Mouse (Mus musculus) cerebellum, postnatal 4 days (tissue): ENCODE measurements at regions not wholly inside any gene's neighbourhood (a gene's known extent, or its start where the extent isn't known, plus 50 kb on each side); places are given as distances from the start of the nearest gene placed in this dataset.

Experiments used
- DNase-seq, 2 experiments: peaks; one replicate each; pipeline ENCODE4 v3.0.0; 2022; ENCODE audit warnings: low spot score in 2 of 2, mixed read lengths in 1 of 2

DNA sequence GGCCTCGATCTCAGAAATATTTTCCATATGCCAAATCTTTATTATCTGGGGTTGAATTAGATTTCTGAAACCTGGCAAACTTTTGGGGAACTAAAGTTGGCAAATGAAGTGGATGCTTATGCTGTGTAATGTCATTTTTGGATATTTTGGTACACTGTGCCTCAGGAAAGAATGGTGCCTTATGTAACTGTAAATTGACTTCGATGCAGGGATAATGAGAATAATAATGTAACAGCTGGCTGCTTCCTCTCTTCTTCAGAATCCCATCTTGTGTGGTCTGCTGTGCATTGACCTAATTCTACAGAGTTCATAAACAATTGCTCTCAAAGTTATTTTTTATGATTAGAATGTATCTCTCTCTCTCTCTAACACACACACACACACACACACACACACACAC lies 545.6 kb downstream of the Tfap2b start:
- DNase-seq: no peak

DNA sequence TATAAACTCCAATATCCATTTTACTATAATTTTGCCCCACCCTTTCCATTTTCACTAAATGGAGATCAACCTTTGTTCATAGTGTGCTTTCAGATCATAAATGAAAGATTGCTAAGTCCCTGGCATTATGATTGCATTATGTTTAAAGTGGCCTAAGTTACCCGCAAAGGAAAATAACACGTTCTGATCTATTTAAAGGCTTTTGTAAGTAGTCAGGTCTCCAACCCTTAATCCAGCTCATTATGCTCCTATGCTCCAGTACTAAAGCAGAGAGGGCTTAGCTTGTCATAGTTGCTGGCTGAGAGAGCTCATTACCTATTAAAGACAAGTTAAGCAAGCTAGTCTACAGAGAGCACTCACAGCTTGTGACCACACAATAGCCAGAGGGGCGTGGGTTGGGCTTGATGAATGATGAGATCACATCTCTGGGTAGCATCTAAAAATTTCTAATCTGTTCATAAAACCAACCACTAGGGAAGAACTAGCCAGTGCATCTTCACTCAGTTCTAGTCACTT lies 549.3 kb downstream of the Tfap2b start:
- no peak for DNase-seq

GRCm38 (mm10) chr1:19766879-19767278 lies 558.2 kb downstream of the Tfap2b start:
- DNase-seq: no peak

DNA sequence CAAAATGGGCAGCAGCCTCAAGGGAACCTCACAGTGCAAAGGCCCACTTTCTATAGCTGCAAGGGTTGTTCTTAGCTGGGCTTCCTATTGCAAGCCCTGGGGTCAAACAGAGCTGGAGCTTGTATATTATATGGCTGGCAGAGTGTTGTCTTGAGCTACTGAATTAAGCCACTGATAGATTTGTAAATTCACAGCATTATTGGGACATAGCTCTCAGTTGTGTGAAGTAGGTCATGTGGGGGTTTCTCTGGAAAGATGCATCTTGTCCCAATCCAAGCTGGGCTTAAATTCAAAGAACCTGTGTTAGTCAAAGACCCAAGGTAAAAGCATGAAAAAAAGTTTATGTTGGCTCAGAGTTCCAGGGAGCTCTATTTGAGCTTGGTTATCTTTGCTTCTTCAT lies 563.6 kb downstream of the Tfap2b start:
- DNase-seq: no peak

- no peak for DNase-seq
Observed at GRCm38 (mm10) chr1:19774502-19774901, 565.8 kb downstream of the Tfap2b start.

- no peak for DNase-seq
Observed at GRCm38 (mm10) chr1:19777542-19777941, 568.8 kb downstream of the Tfap2b start.

DNA sequence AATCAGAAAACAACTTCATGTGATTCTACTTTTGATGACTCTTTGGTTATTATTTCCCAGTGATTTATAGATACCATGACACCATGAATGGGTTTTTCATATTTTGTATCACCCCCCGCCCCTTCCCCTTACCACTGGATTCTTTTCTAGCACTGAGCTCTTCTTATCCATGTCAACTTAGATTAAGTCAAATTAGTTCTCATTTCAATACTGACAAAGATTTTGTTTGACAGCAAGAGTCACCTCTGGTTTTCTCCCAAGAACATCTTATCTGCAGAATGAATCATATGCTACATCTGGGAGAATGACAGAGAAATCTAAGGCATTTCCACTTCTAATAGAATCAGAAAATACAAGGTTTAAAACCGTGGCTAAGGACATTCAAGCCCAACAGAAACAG lies 578.3 kb downstream of the Tfap2b start:
- no peak for DNase-seq

DNA sequence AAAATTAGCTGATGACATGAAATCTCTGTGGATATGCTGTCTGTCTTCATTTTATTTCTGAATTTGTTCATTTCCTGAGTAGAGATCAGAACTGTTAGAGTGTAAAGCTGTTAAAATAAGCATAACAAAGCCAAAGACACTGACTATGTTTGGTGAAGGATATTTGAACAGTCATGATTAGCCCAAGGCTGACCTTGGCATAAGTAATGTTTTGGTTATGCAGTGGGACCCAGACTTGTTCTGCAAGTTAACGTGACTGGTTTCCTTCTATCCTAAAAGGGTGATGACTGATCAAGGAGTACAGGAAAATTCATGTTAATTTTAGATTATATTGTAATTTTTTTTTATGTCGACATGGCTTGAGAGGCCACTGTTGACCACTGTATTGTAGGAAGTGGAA lies 585.4 kb downstream of the Tfap2b start:
- DNase-seq: no peak

DNA sequence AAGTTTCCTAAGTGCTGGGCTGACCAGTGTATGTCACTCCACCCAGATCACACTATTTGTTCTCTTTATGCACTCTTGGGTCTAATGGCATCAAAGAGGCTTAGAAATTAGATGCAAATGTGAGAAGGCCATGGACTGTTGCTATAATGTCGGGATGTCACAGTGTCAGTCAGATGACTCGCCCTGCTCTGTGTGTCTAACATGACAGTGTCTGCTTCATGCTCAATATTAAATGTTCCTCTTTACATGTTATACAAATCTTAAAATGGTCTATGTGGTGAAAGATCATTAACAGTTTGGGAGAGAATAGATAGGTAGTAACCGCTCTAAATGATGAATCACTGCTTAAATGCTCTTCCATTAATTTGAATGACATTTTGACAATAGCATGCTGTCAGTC lies 617.2 kb downstream of the Tfap2b start:
- DNase-seq: no peak

- DNase-seq: no peak
Observed at GRCm38 (mm10) chr1:19826455-19827366, 618.0 kb downstream of the Tfap2b start.

- DNase-seq: peak; percentile 19 to 29
Observed at GRCm38 (mm10) chr1:19849918-19850317, 641.2 kb downstream of the Tfap2b start.

GRCm38 (mm10) chr1:19857250-19857649 lies 648.5 kb downstream of the Tfap2b start:
- no peak for DNase-seq

GRCm38 (mm10) chr1:19868478-19868877 lies 659.8 kb downstream of the Tfap2b start:
- DNase-seq: no peak

GRCm38 (mm10) chr1:19881193-19881592 lies 672.5 kb downstream of the Tfap2b start:
- DNase-seq: no peak

GRCm38 (mm10) chr1:19899426-19899825 lies 690.7 kb downstream of the Tfap2b start:
- DNase-seq: no peak

- no peak for DNase-seq
Observed at GRCm38 (mm10) chr1:19899889-19900310, 691.2 kb downstream of the Tfap2b start.

- no peak for DNase-seq
Observed at GRCm38 (mm10) chr1:19900983-19901531, 692.3 kb downstream of the Tfap2b start.

DNA sequence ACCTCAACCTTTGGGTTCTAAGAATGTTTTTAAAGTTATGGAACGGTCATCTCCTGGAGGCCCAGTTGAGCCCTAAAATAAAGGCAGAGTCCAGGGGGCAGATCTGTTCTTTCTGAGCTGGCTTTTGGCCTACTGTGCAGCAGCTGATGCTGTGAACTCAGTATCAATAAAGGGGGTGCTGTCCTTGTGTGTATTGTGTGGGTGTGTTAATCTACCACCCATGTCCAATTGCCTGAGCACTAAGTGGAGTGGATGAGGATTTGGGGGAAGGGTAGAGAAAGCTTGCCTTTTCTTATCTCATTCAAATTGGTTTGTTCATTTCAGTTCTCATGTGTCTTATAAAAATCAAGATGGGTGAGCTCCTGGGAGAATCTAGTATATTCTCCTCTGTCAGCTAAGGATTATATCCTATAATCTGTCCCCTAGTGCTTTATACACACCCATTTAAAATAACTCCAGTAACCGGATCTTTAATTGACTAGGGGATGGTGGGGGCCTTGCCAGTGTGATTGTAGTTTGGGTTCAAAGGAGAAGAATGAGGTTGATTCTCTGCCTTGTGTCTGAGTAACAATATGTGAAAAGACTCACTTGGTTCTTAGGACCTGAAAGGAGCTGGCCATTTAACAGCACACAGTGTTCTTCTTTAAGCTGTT lies 703.6 kb downstream of the Tfap2b start:
- no peak for DNase-seq

GRCm38 (mm10) chr1:19918762-19919161 lies 699.1 kb downstream of the Pkhd1 start:
- DNase-seq: no peak

GRCm38 (mm10) chr1:19927192-19927591 lies 690.7 kb downstream of the Pkhd1 start:
- DNase-seq: no peak

- DNase-seq: no peak
Observed at GRCm38 (mm10) chr1:19927736-19928327, 690.0 kb downstream of the Pkhd1 start.

- no peak for DNase-seq
Observed at GRCm38 (mm10) chr1:19951050-19951679, 666.7 kb downstream of the Pkhd1 start.
